Mouse (Mus musculus) forebrain, embryonic 13.5 days (tissue): Measurements from ENCODE around the gene Dlgap1. TPM values are rescaled to one million over a fixed set of nuclear protein-coding genes. Genes with fewer than 3 reads are reported as not detected.

Experiments used
- ATAC-seq: fragments of 200-750 bp; cut with Nextera tagmentation; 2 replicates; pipeline ENCODE4 v1.8.0; 2017
- H3K27ac ChIP-seq: fragments of 300-500 bp; sonication (generic); 2 replicates; pipeline ENCODE4 v1.5.1; 2015; ENCODE audit warnings: inconsistent platforms, mild to moderate bottlenecking, moderate library complexity
- H3K27me3 ChIP-seq: fragments of 300-500 bp; sonication (generic); 2 replicates; pipeline ENCODE4 v1.6.1; 2015; ENCODE audit warnings: mild to moderate bottlenecking, inconsistent platforms
- H3K36me3 ChIP-seq: fragments of 300-500 bp; sonication (generic); 2 replicates; pipeline ENCODE4 v1.6.1; 2015; ENCODE audit warnings: mild to moderate bottlenecking, inconsistent platforms; ENCODE audit not compliant: poor library complexity, severe bottlenecking
- H3K4me1 ChIP-seq: fragments of 300-500 bp; sonication (generic); 2 replicates; pipeline ENCODE4 v1.6.1; 2015; ENCODE audit warnings: inconsistent platforms
- H3K4me2 ChIP-seq: fragments of 300-500 bp; sonication (generic); 2 replicates; pipeline ENCODE4 v1.6.1; 2015; ENCODE audit warnings: inconsistent platforms, mild to moderate bottlenecking, moderate library complexity
- H3K4me3 ChIP-seq: fragments of 300-500 bp; sonication (generic); 2 replicates; pipeline ENCODE4 v1.5.1; 2015; ENCODE audit warnings: mild to moderate bottlenecking, inconsistent platforms
- H3K9ac ChIP-seq: fragments of 300-500 bp; sonication (generic); 2 replicates; pipeline ENCODE4 v1.6.1; 2015; ENCODE audit warnings: mild to moderate bottlenecking, inconsistent platforms
- H3K9me3 ChIP-seq: fragments of 300-500 bp; sonication (generic); replicated peaks from 2 replicates; pipeline ENCODE4 v1.6.1; 2016; ENCODE audit warnings: inconsistent platforms
- WGBS: fragments of 180-500 bp; shearing (Covaris S2); methylation state at CpG from one replicate; pipeline ENCODE4 v1.1.7; 2015; 5-methylcytosine and 5-hydroxymethylcytosine counted together
- polyA plus RNA-seq: library from polyadenylated mRNA; unstranded; fragments of >200 nt; fragmentation: Nextera tagmentation; extraction: Ambion mirVana; gene quantifications from 2 replicates; pipeline ENCODE4 v1.2.1, GENCODE M21; 2015

The Dlgap1 gene
- polyA plus RNA-seq, 1 experiment from 2014 or later: 9.3 TPM

- peak overlapping the region; percentile 10; the same call in 1 of the 2 replicates for H3K9ac ChIP-seq
These were observed 825.8 kb downstream of the Dlgap1 start for GRCm38 (mm10) chr17:70794722-70795121.

GRCm38 (mm10) chr17:70795196-70795595 is 826.3 kb downstream of the Dlgap1 start:
- Histone ChIP-seq H3K36me3 (no peaks in the 10 kb centered on the region), H3K9me3 (no peaks in the 10 kb centered on the region), H3K4me3 (no peak overlapping the region), H3K9ac (no peak overlapping the region), H3K27ac (no peak overlapping the region), H3K4me2 (no peak overlapping the region), H3K27me3 (no peaks in the 10 kb centered on the region), H3K4me1 (peaks cover 11% of the 10 kb centered on the region)
- WGBS: 86% methylated on average over 4 of the region's 4 CpGs
- no peak for ATAC-seq

More at GRCm38 (mm10) chr17:70794722-70795121, 825.8 kb downstream of the Dlgap1 start:
- 52% methylated on average over 6 of the region's 6 CpGs for WGBS
- ATAC-seq: 0 out of 2 replicates have a peak, but pooled peaks have one; percentile 23
- no peak overlapping the region for H3K4me3 ChIP-seq
- no peaks in the 10 kb centered on the region for H3K27me3 ChIP-seq
- H3K4me2 ChIP-seq: no peak overlapping the region
- H3K4me1 ChIP-seq: peaks cover 11% of the 10 kb centered on the region
- no peaks in the 10 kb centered on the region for H3K9me3 ChIP-seq
- H3K27ac ChIP-seq: peak overlapping the region; percentile 26; the same call in 1 of the 2 replicates
- no peaks in the 10 kb centered on the region for H3K36me3 ChIP-seq

- Histone ChIP-seq H3K9me3 (no peaks in the 10 kb centered on the region), H3K4me3 (no peak overlapping the region), H3K4me2 (no peak overlapping the region), H3K27me3 (no peaks in the 10 kb centered on the region), H3K9ac (no peak overlapping the region), H3K36me3 (no peaks in the 10 kb centered on the region), H3K27ac (no peak overlapping the region), H3K4me1 (peaks cover 11% of the 10 kb centered on the region)
- WGBS: 88% methylated on average over 8 of the region's 8 CpGs
- no peak for ATAC-seq
These were observed 828.3 kb downstream of the Dlgap1 start for GRCm38 (mm10) chr17:70796940-70797772.

GRCm38 (mm10) chr17:70797773-70798045 is 828.8 kb downstream of the Dlgap1 start:
- Histone ChIP-seq H3K4me2 (no peak overlapping the region), H3K9me3 (no peaks in the 10 kb centered on the region), H3K36me3 (no peaks in the 10 kb centered on the region), H3K4me1 (peaks cover 11% of the 10 kb centered on the region), H3K9ac (no peak overlapping the region), H3K27ac (no peak overlapping the region), H3K27me3 (no peaks in the 10 kb centered on the region), H3K4me3 (no peak overlapping the region)
- ATAC-seq: no peak
- WGBS: 81% methylated on average over 1 of the region's 1 CpGs

- Histone ChIP-seq H3K4me2 (no peak overlapping the region), H3K27ac (no peak overlapping the region), H3K9ac (no peak overlapping the region), H3K27me3 (no peaks in the 10 kb centered on the region), H3K4me3 (no peak overlapping the region), H3K9me3 (no peaks in the 10 kb centered on the region), H3K4me1 (peaks cover 6% of the 10 kb centered on the region), H3K36me3 (no peaks in the 10 kb centered on the region)
- ATAC-seq: no peak
- 79% methylated on average over 4 of the region's 4 CpGs for WGBS
These were observed 830.4 kb downstream of the Dlgap1 start for GRCm38 (mm10) chr17:70799266-70799665.

- no peak for ATAC-seq
- Histone ChIP-seq H3K27ac (no peak overlapping the region), H3K4me1 (no peaks in the 10 kb centered on the region), H3K4me2 (no peak overlapping the region), H3K9ac (no peak overlapping the region), H3K36me3 (no peaks in the 10 kb centered on the region), H3K27me3 (no peaks in the 10 kb centered on the region), H3K4me3 (no peak overlapping the region), H3K9me3 (no peaks in the 10 kb centered on the region)
- 79% methylated on average over 14 of the region's 14 CpGs for WGBS
These were observed 833.1 kb downstream of the Dlgap1 start for GRCm38 (mm10) chr17:70802022-70802421.

GRCm38 (mm10) chr17:70805866-70806265 is 837.0 kb downstream of the Dlgap1 start:
- Histone ChIP-seq H3K36me3 (no peaks in the 10 kb centered on the region), H3K9ac (no peak overlapping the region), H3K9me3 (no peaks in the 10 kb centered on the region), H3K4me2 (no peak overlapping the region), H3K4me3 (no peak overlapping the region), H3K27me3 (no peaks in the 10 kb centered on the region), H3K27ac (no peak overlapping the region), H3K4me1 (no peaks in the 10 kb centered on the region)
- no peak for ATAC-seq
- WGBS: 95% methylated on average over 9 of the region's 9 CpGs

GRCm38 (mm10) chr17:70806600-70806999 is 837.7 kb downstream of the Dlgap1 start:
- 91% methylated on average over 2 of the region's 2 CpGs for WGBS
- no peak for ATAC-seq

GRCm38 (mm10) chr17:70807885-70808284 is 839.0 kb downstream of the Dlgap1 start:
- Histone ChIP-seq H3K4me1 (no peaks in the 10 kb centered on the region), H3K4me3 (no peak overlapping the region), H3K9me3 (no peaks in the 10 kb centered on the region), H3K27ac (no peak overlapping the region), H3K4me2 (no peak overlapping the region), H3K27me3 (no peaks in the 10 kb centered on the region), H3K9ac (no peak overlapping the region), H3K36me3 (no peaks in the 10 kb centered on the region)
- no peak for ATAC-seq
- WGBS: 92% methylated on average over 1 of the region's 1 CpGs

More at GRCm38 (mm10) chr17:70806600-70806999, 837.7 kb downstream of the Dlgap1 start:
- H3K27me3 ChIP-seq: no peaks in the 10 kb centered on the region
- no peaks in the 10 kb centered on the region for H3K9me3 ChIP-seq
- H3K4me2 ChIP-seq: no peak overlapping the region
- no peak overlapping the region for H3K4me3 ChIP-seq
- no peak overlapping the region for H3K27ac ChIP-seq
- no peaks in the 10 kb centered on the region for H3K36me3 ChIP-seq
- no peak overlapping the region for H3K9ac ChIP-seq
- no peaks in the 10 kb centered on the region for H3K4me1 ChIP-seq

GRCm38 (mm10) chr17:70808837-70809236 is 840.0 kb downstream of the Dlgap1 start:
- no peaks in the 10 kb centered on the region for H3K27me3 ChIP-seq
- no peak overlapping the region for H3K4me3 ChIP-seq
- WGBS: 33% methylated on average over 14 of the region's 14 CpGs
- H3K9ac ChIP-seq: no peak overlapping the region
- H3K4me1 ChIP-seq: no peaks in the 10 kb centered on the region
- no peak for ATAC-seq
- H3K9me3 ChIP-seq: no peaks in the 10 kb centered on the region
- H3K36me3 ChIP-seq: no peaks in the 10 kb centered on the region
- H3K4me2 ChIP-seq: no peak overlapping the region
- no peak overlapping the region for H3K27ac ChIP-seq

- Histone ChIP-seq H3K9ac (no peak overlapping the region), H3K9me3 (no peaks in the 10 kb centered on the region), H3K27me3 (no peaks in the 10 kb centered on the region), H3K4me3 (no peak overlapping the region), H3K36me3 (no peaks in the 10 kb centered on the region), H3K4me2 (no peak overlapping the region), H3K4me1 (no peaks in the 10 kb centered on the region), H3K27ac (no peak overlapping the region)
- 24% methylated on average over 3 of the region's 3 CpGs for WGBS
- ATAC-seq: no peak
These were observed 840.9 kb downstream of the Dlgap1 start for GRCm38 (mm10) chr17:70809776-70810175.

GRCm38 (mm10) chr17:70810795-70811194 is 841.9 kb downstream of the Dlgap1 start:
- no peak for ATAC-seq
- Histone ChIP-seq H3K27me3 (0 out of 2 replicates have a peak, but pooled peaks cover under 1% of the 10 kb centered on the region), H3K4me3 (no peak overlapping the region), H3K27ac (no peak overlapping the region), H3K4me2 (no peak overlapping the region), H3K9me3 (no peaks in the 10 kb centered on the region), H3K36me3 (no peaks in the 10 kb centered on the region), H3K9ac (no peak overlapping the region), H3K4me1 (no peaks in the 10 kb centered on the region)
- WGBS: 94% methylated on average over 5 of the region's 5 CpGs

- WGBS: 65% methylated on average over 8 of the region's 8 CpGs
- Histone ChIP-seq H3K4me2 (no peak overlapping the region), H3K27me3 (peaks cover 37% of the 10 kb centered on the region)
These were observed 846.1 kb downstream of the Dlgap1 start for GRCm38 (mm10) chr17:70815001-70815400.

More at GRCm38 (mm10) chr17:70815001-70815400, 846.1 kb downstream of the Dlgap1 start:
- ATAC-seq: no peak
- H3K4me1 ChIP-seq: peaks cover 5% of the 10 kb centered on the region
- H3K36me3 ChIP-seq: no peaks in the 10 kb centered on the region
- no peak overlapping the region for H3K4me3 ChIP-seq
- H3K9ac ChIP-seq: no peak overlapping the region
- H3K9me3 ChIP-seq: no peaks in the 10 kb centered on the region
- H3K27ac ChIP-seq: no peak overlapping the region
